Mouse (Mus musculus) brain, embryonic 14.5 days (tissue): Measurements from ENCODE around the gene Mindy1.

Source experiments
- CTCF ChIP-seq: fragments of 200-500 bp; IDR thresholded peaks from 2 replicates; pipeline ENCODE4 v1.5.1; 2012; ENCODE audit warnings: inconsistent platforms, mild to moderate bottlenecking, moderate library complexity, borderline replicate concordance; ENCODE audit not compliant: insufficient read depth, insufficient read length; ENCODE audit errors: extremely low read depth
- POLR2A ChIP-seq: fragments of 200-500 bp; IDR thresholded peaks from 2 replicates; pipeline ENCODE4 v1.6.1; 2012; ENCODE audit warnings: mild to moderate bottlenecking, inconsistent platforms, borderline replicate concordance; ENCODE audit not compliant: poor library complexity, insufficient read depth, insufficient read length, severe bottlenecking; ENCODE audit errors: extremely low read depth

DNA sequence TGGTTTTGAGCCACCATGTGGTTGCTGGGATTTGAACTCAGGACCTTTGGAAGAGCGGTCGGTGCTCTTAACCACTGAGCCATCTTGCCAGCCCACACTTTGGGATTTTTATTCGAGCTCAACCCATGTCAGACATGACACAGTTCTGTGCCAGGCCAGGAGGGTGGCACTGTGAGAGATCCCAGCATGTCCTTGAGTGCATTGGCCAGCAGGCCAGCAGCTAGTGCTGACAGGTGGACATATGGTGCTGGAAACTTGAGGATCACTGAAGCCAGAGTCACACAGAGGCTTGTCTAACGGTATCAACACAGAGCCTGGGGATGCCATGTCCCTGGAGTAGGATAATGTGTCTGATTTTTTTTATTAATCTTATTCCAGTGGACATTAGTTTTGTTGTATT lies 8.3 kb downstream of the Mindy1 start:
- TF ChIP-seq POLR2A, result no peak
- no peak for TF ChIP-seq CTCF
